Mouse (Mus musculus): ENCODE data around the gene Metrnl. TPM values are rescaled to one million over a fixed set of nuclear protein-coding genes. Genes with fewer than 3 reads are reported as not detected.

The Metrnl gene
- 6.7 and 12.5 TPM in 2 replicates for polyA plus RNA-seq (2012)

GRCm38 (mm10) chr11:121701244-121701643 is at the start of gene Metrnl:
Gene Metrnl (plus strand): TSS chr11:121701544.

GRCm38 (mm10) chr11:121672990-121673572 is 28.3 kb upstream of the Metrnl start, which contains the start of gene B3gntl1:
Gene B3gntl1 (minus strand): TSS chr11:121673153.

Other genes with a start within 250 kb of the Metrnl start
- gene Tbcd, start 249.6 kb upstream of the Metrnl start, polyA plus RNA-seq (2012): 4.7 and 5.6 TPM in 2 replicates
- gene Zfp750, start 182.2 kb upstream of the Metrnl start, polyA plus RNA-seq (2012): 0.05 TPM in 2 replicates
- 1.6 and 2.1 TPM in 2 replicates for gene B3gntl1, start 28.4 kb upstream of the Metrnl start, polyA plus RNA-seq (2012)
- 0.02 TPM in 1 of 2 replicates, not detected in the other for gene Ptchd3, start 128.7 kb downstream of the Metrnl start, polyA plus RNA-seq (2012)